Mouse (Mus musculus) adrenal gland, postnatal 25 days (tissue): ENCODE measurements around the gene Shb. TPM values are rescaled to one million over a fixed set of nuclear protein-coding genes. Genes with fewer than 3 reads are reported as not detected.
A peak's percentile ranks its signal among the peaks of the same experiment; 100 is the strongest.

Experiments used
- DNase-seq: peaks from one replicate; pipeline ENCODE4 v3.0.0; 2021; ENCODE audit warnings: mixed read lengths
- long read RNA-seq: library from polyadenylated mRNA; stranded (forward); transcript quantifications from one replicate; pipeline ENCODE4 v2.0.0, GENCODE M21; 2021
- total RNA-seq: library from RNA; stranded (reverse); gene quantifications from 2 replicates; pipeline ENCODE4 v1.2.3, GENCODE M21; 2021

The Shb gene
- 88.4 and 94.4 TPM in 2 replicates for total RNA-seq
- long read RNA-seq, transcript Shb-201 (6 exons, 2,244 nt), result major isoform, 121 of 139 reads
- long read RNA-seq, partial matches to known transcripts, result 6 of 139 reads
- long read RNA-seq, other reads (novel, unspliced or antisense), result 10 of 139 reads

- DNase-seq, result peak; percentile 78
Measured at GRCm38 (mm10) chr4:45532375-45532774, at the start of gene Shb. Gene Shb, minus strand, starts transcription at chr4:45532470.

- no peak for DNase-seq
Measured at GRCm38 (mm10) chr4:45581095-45581494, 48.8 kb upstream of the Shb start.

GRCm38 (mm10) chr4:45578554-45579370, 46.5 kb upstream of the Shb start:
- no peak for DNase-seq

GRCm38 (mm10) chr4:45577631-45578030, 45.4 kb upstream of the Shb start:
- no peak for DNase-seq

GRCm38 (mm10) chr4:45574614-45575169, 42.4 kb upstream of the Shb start:
- DNase-seq, result no peak

- DNase-seq, result peak; percentile 79
Measured at GRCm38 (mm10) chr4:45569521-45569920, 37.3 kb upstream of the Shb start.

- DNase-seq, result no peak
Measured at GRCm38 (mm10) chr4:45558211-45558610, 25.9 kb upstream of the Shb start.

GRCm38 (mm10) chr4:45552571-45552970, 20.3 kb upstream of the Shb start:
- DNase-seq, result no peak

GRCm38 (mm10) chr4:45550970-45551369, 18.7 kb upstream of the Shb start:
- DNase-seq, result no peak

- DNase-seq, result peak; percentile 63
Measured at GRCm38 (mm10) chr4:45549514-45549913, 17.2 kb upstream of the Shb start.

GRCm38 (mm10) chr4:45545851-45546250, 13.6 kb upstream of the Shb start:
- no peak for DNase-seq

- DNase-seq, result no peak
Measured at GRCm38 (mm10) chr4:45543481-45544051, 11.3 kb upstream of the Shb start.

- no peak for DNase-seq
Measured at GRCm38 (mm10) chr4:45540151-45540933, 8.1 kb upstream of the Shb start.

- no peak for DNase-seq
Measured at GRCm38 (mm10) chr4:45539187-45539586, 6.9 kb upstream of the Shb start.

GRCm38 (mm10) chr4:45533436-45533940, 1.2 kb upstream of the Shb start:
- no peak for DNase-seq

GRCm38 (mm10) chr4:45530662-45531542, 1.4 kb downstream of the Shb start:
- peak; percentile 98 for DNase-seq

GRCm38 (mm10) chr4:45529986-45530597, 2.2 kb downstream of the Shb start:
- DNase-seq, result peak; percentile 54

GRCm38 (mm10) chr4:45529201-45529985, 2.9 kb downstream of the Shb start:
- no peak for DNase-seq

GRCm38 (mm10) chr4:45528355-45529198, 3.7 kb downstream of the Shb start:
- no peak for DNase-seq
